Mouse (Mus musculus): Measurements from ENCODE around the gene Adssl1. TPM values are rescaled to one million over a fixed set of nuclear protein-coding genes. Genes with fewer than 3 reads are reported as not detected.

Gene Adssl1
- polyA plus RNA-seq, 1 experiment from 2014 or later: 5.5 TPM

DNA sequence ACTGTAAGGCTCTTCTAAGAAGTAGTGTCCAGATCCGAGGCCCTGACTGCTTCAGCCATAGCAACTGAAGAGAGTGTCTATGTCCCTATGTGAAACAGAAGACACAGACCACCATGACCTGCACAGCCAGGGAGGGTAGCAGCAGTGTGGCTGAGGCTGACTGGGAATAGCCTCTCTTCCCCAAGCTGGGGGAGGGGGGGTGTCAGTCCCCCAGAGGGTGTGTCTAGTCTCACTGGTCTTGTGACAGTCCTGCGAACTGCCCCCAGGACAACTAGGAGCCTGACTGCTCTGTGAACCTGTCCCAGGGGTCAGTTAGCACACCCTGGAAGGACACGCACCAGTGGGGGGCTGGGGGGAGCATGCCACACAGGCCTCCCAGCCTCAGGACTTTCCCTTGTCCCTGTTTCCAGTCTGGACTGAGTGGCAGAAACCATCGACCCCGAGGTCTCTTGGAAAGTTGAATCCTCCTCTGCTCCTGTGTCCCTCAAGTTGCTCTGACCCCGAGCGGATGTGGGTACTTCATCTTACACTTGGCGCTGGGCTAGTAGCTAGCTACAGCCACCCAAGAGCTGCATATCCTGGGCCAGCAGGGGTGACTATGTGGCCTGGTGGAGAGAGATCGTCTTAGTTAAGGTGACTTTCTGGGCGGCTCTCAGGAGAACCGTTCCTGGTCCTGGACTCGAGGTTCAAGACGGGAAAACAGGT is 712 bp upstream of the Adssl1 start:
- no peaks in the 10 kb centered on the region for H3K36me3 ChIP-seq (replicated peaks; ENCODE audit: control insufficient read depth, insufficient read depth)
- peaks cover 19% of the 10 kb centered on the region for H3K4me1 ChIP-seq (replicated peaks; ENCODE audit: control insufficient read depth, insufficient read depth, low read length)
- peak overlapping the region; percentile 46 for H3K4me3 ChIP-seq (replicated peaks; ENCODE audit: low read length)
- peak overlapping the region; percentile 75; the same call in 1 of the 2 replicates for H3K9ac ChIP-seq
- no peaks in the 10 kb centered on the region for H3K9me3 ChIP-seq (ENCODE audit: control insufficient read depth, low read length)
- peaks cover 26% of the 10 kb centered on the region for H3K27me3 ChIP-seq (ENCODE audit: control insufficient read depth, insufficient read depth, low read length)
- H3K27ac ChIP-seq: no peak overlapping the region
- WGBS: 30% methylated on average over 13 of the region's 13 CpGs
- peak overlapping the region; percentile 92 for H3K4me2 ChIP-seq (replicated peaks)
- no peak for ATAC-seq (ENCODE audit: low FRiP score)
- no peak for DNase-seq (ENCODE audit: low spot score)

GRCm38 (mm10) chr12:112620354-112621061 is 663 bp downstream of the Adssl1 start:
- H3K27ac ChIP-seq: no peak overlapping the region
- H3K4me2 ChIP-seq (replicated peaks): peak overlapping the region; percentile 92
- H3K4me1 ChIP-seq (replicated peaks; ENCODE audit: control insufficient read depth, insufficient read depth, low read length): peaks cover 19% of the 10 kb centered on the region
- peak overlapping the region; percentile 46 for H3K4me3 ChIP-seq (replicated peaks; ENCODE audit: low read length)
- no peaks in the 10 kb centered on the region for H3K9me3 ChIP-seq (ENCODE audit: control insufficient read depth, low read length)
- peaks cover 26% of the 10 kb centered on the region for H3K27me3 ChIP-seq (ENCODE audit: control insufficient read depth, insufficient read depth, low read length)
- peak; percentile 31 for ATAC-seq (ENCODE audit: low FRiP score)
- no peaks in the 10 kb centered on the region for H3K36me3 ChIP-seq (replicated peaks; ENCODE audit: control insufficient read depth, insufficient read depth)
- WGBS: 13% methylated on average over 16 of the region's 16 CpGs
- peak overlapping the region; percentile 75 for H3K9ac ChIP-seq
- DNase-seq (ENCODE audit: low spot score): no peak

DNA sequence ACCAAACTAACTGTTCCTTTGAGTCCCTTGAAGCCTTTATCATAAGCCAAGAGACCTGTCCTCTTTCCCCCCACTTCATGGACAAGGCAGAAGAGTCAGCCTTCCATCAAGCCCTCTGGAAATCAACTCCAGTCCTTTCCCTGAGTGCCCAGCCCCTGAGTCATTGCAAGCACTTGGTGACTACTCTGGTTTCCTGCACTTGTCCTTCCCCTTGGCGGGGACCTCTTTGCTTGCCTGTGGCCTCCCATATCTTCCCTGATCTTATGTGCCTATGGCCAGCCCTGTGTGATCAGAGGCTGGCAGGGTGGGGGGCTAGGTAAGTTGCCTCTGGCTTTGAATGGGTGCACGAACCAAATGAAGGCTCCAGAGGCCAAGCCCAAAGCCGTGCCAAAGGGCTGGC is 2.1 kb downstream of the Adssl1 start:
- Histone ChIP-seq H3K9me3 (ENCODE audit: control insufficient read depth, low read length) (no peaks in the 10 kb centered on the region), H3K4me3 (replicated peaks; ENCODE audit: low read length) (no peak overlapping the region), H3K9ac (no peak overlapping the region), H3K4me1 (replicated peaks; ENCODE audit: control insufficient read depth, insufficient read depth, low read length) (peaks cover 19% of the 10 kb centered on the region), H3K4me2 (replicated peaks) (no peak overlapping the region), H3K27me3 (ENCODE audit: control insufficient read depth, insufficient read depth, low read length) (peaks cover 26% of the 10 kb centered on the region), H3K36me3 (replicated peaks; ENCODE audit: control insufficient read depth, insufficient read depth) (no peaks in the 10 kb centered on the region), H3K27ac (no peak overlapping the region)
- WGBS: 85% methylated on average over 3 of the region's 3 CpGs
- DNase-seq (ENCODE audit: low spot score): no peak
- ATAC-seq (ENCODE audit: low FRiP score): no peak

DNA sequence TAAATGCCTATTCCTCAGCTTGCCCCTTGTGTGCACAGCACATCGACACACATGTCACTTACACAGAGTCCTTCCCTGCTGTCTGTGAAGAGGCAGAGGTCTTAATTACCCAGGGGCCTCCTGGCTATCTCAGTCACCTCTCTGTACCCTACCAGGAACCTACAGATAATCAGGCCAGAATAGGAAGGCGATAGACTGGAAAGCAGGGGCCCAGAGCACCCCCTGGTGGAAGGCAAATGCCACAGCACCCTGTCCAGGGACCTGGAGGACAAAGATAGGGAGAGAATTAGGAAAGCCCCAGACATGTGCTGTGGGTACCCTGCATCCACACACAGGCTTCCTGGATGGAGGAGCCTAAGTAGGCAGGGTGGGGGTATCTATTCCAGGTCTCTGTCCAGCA is 3.9 kb downstream of the Adssl1 start:
- 28% methylated on average over 2 of the region's 2 CpGs for WGBS
- peak; percentile 72 for DNase-seq (ENCODE audit: low spot score)
- no peak for ATAC-seq (ENCODE audit: low FRiP score)

GRCm38 (mm10) chr12:112625700-112626099 is 5.9 kb downstream of the Adssl1 start:
- no peak overlapping the region for H3K4me2 ChIP-seq (replicated peaks)
- no peaks in the 10 kb centered on the region for H3K9me3 ChIP-seq (ENCODE audit: control insufficient read depth, low read length)
- H3K9ac ChIP-seq: no peak overlapping the region
- no peaks in the 10 kb centered on the region for H3K36me3 ChIP-seq (replicated peaks; ENCODE audit: control insufficient read depth, insufficient read depth)
- H3K27ac ChIP-seq: no peak overlapping the region
- H3K27me3 ChIP-seq (ENCODE audit: control insufficient read depth, insufficient read depth, low read length): peaks cover 8% of the 10 kb centered on the region; the same call in 1 of the 2 replicates
- ATAC-seq (ENCODE audit: low FRiP score): no peak
- no peak overlapping the region for H3K4me3 ChIP-seq (replicated peaks; ENCODE audit: low read length)
- DNase-seq (ENCODE audit: low spot score): no peak
- H3K4me1 ChIP-seq (replicated peaks; ENCODE audit: control insufficient read depth, insufficient read depth, low read length): peaks cover 6% of the 10 kb centered on the region
- 89% methylated on average over 4 of the region's 4 CpGs for WGBS

More for the DNA sequence above, 3.9 kb downstream of the Adssl1 start:
- H3K4me3 ChIP-seq (replicated peaks; ENCODE audit: low read length): no peak overlapping the region
- peaks cover 15% of the 10 kb centered on the region for H3K4me1 ChIP-seq (replicated peaks; ENCODE audit: control insufficient read depth, insufficient read depth, low read length)
- H3K36me3 ChIP-seq (replicated peaks; ENCODE audit: control insufficient read depth, insufficient read depth): no peaks in the 10 kb centered on the region
- peaks cover 25% of the 10 kb centered on the region for H3K27me3 ChIP-seq (ENCODE audit: control insufficient read depth, insufficient read depth, low read length)
- H3K9me3 ChIP-seq (ENCODE audit: control insufficient read depth, low read length): no peaks in the 10 kb centered on the region
- no peak overlapping the region for H3K9ac ChIP-seq
- H3K4me2 ChIP-seq (replicated peaks): no peak overlapping the region
- no peak overlapping the region for H3K27ac ChIP-seq

DNA sequence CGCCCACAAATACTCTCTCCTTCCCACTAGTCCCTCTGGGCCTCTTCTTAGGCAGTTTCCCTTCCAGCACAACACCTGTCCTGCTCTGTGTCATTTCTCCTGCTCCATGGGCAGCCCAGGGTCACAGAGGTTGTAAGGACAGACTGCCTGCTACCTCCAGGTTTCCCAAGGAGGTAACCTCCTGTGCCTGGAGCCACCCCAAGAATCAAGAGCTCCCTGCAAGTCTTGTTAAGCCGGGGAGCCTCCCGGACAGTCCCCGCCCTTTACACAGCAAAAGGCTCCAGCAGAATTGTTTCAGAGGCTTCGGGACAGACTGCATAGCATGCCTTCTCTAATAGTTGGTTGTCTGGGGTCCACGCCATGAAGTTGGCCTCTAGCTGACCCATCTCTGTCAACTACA is 6.6 kb downstream of the Adssl1 start:
- no peak overlapping the region for H3K27ac ChIP-seq
- H3K9me3 ChIP-seq (ENCODE audit: control insufficient read depth, low read length): no peaks in the 10 kb centered on the region
- 74% methylated on average over 6 of the region's 6 CpGs for WGBS
- DNase-seq (ENCODE audit: low spot score) (no peak), ATAC-seq (ENCODE audit: low FRiP score) (no peak)
- H3K36me3 ChIP-seq (replicated peaks; ENCODE audit: control insufficient read depth, insufficient read depth): no peaks in the 10 kb centered on the region
- peaks cover 6% of the 10 kb centered on the region for H3K4me1 ChIP-seq (replicated peaks; ENCODE audit: control insufficient read depth, insufficient read depth, low read length)
- no peak overlapping the region for H3K4me3 ChIP-seq (replicated peaks; ENCODE audit: low read length)
- no peak overlapping the region for H3K4me2 ChIP-seq (replicated peaks)
- no peak overlapping the region for H3K9ac ChIP-seq
- peaks cover 1% of the 10 kb centered on the region; the same call in 1 of the 2 replicates for H3K27me3 ChIP-seq (ENCODE audit: control insufficient read depth, insufficient read depth, low read length)

GRCm38 (mm10) chr12:112627097-112627881 is 7.4 kb downstream of the Adssl1 start:
- ATAC-seq (ENCODE audit: low FRiP score): no peak

GRCm38 (mm10) chr12:112628197-112628596 is 8.4 kb downstream of the Adssl1 start:
- Histone ChIP-seq H3K4me1 (replicated peaks; ENCODE audit: control insufficient read depth, insufficient read depth, low read length) (peaks cover 6% of the 10 kb centered on the region), H3K27ac (no peak overlapping the region), H3K36me3 (replicated peaks; ENCODE audit: control insufficient read depth, insufficient read depth) (no peaks in the 10 kb centered on the region), H3K9me3 (ENCODE audit: control insufficient read depth, low read length) (no peaks in the 10 kb centered on the region), H3K27me3 (ENCODE audit: control insufficient read depth, insufficient read depth, low read length) (no peaks in the 10 kb centered on the region), H3K9ac (no peak overlapping the region), H3K4me3 (replicated peaks; ENCODE audit: low read length) (no peak overlapping the region), H3K4me2 (replicated peaks) (no peak overlapping the region)
- DNase-seq (ENCODE audit: low spot score) (no peak), ATAC-seq (ENCODE audit: low FRiP score) (no peak)
- WGBS: 85% methylated on average over 6 of the region's 6 CpGs

More at GRCm38 (mm10) chr12:112627097-112627881, 7.4 kb downstream of the Adssl1 start:
- H3K4me3 ChIP-seq (replicated peaks; ENCODE audit: low read length): no peak overlapping the region
- peaks cover 6% of the 10 kb centered on the region for H3K4me1 ChIP-seq (replicated peaks; ENCODE audit: control insufficient read depth, insufficient read depth, low read length)
- WGBS: 65% methylated on average over 7 of the region's 7 CpGs
- no peaks in the 10 kb centered on the region for H3K27me3 ChIP-seq (ENCODE audit: control insufficient read depth, insufficient read depth, low read length)
- no peak for DNase-seq (ENCODE audit: low spot score)
- no peak overlapping the region for H3K27ac ChIP-seq
- H3K36me3 ChIP-seq (replicated peaks; ENCODE audit: control insufficient read depth, insufficient read depth): no peaks in the 10 kb centered on the region
- no peak overlapping the region for H3K9ac ChIP-seq
- H3K9me3 ChIP-seq (ENCODE audit: control insufficient read depth, low read length): no peaks in the 10 kb centered on the region
- no peak overlapping the region for H3K4me2 ChIP-seq (replicated peaks)

All from hindbrain, embryonic 14.5 days (tissue).